Mouse (Mus musculus): ENCODE data around the gene Gm21093. TPM values are rescaled to one million over a fixed set of nuclear protein-coding genes. Genes with fewer than 3 reads are reported as not detected.
"Not testable (repeated sequence)": the region's sequence is repeated elsewhere in the genome, so short reads cannot be mapped to it uniquely, and the experiment has no call there.

Gm21093 gene
- polyA plus RNA-seq (2014; fragmentation: Nextera tagmentation; extraction: Ambion mirVana), result 0.15 and 0.19 TPM in 2 replicates

GRCm38 (mm10) chr4:42034626-42035025, at the start of gene Gm21093:
Gm21093 (minus strand) TSS chr4:42034726.
- H3K4me3 ChIP-seq (ENCODE audit: low read depth, low read length); H3K4me2 ChIP-seq; H3K27me3 ChIP-seq (ENCODE audit: control insufficient read depth, insufficient read depth, low read length); H3K36me3 ChIP-seq (ENCODE audit: control insufficient read depth, insufficient read depth, low read length); H3K4me1 ChIP-seq (ENCODE audit: control insufficient read depth, insufficient read depth, low read length); H3K9ac ChIP-seq (ENCODE audit: low read length); ATAC-seq (ENCODE audit: low FRiP score); DNase-seq (ENCODE audit: low spot score, missing footprints); H3K27ac ChIP-seq (ENCODE audit: low read depth, low read length); H3K9me3 ChIP-seq (ENCODE audit: control insufficient read depth, low read length): not testable (repeated sequence)
- no CpG with 5 or more reads among the region's 8 CpGs for WGBS

Other genes with a start within 250 kb of the Gm21093 start
- gene Gm21541, start 131.1 kb downstream of the Gm21093 start, polyA plus RNA-seq (2014; fragmentation: Nextera tagmentation; extraction: Ambion mirVana), result not detected in 2 replicates
- 2.4 TPM in 2 replicates for gene Gm20878, start 93.2 kb downstream of the Gm21093 start, polyA plus RNA-seq (2014; fragmentation: Nextera tagmentation; extraction: Ambion mirVana)
- gene Fam205a4, start 68.7 kb downstream of the Gm21093 start, polyA plus RNA-seq (2014; fragmentation: Nextera tagmentation; extraction: Ambion mirVana), result 0.06 and 0.14 TPM in 2 replicates
- gene Gm3893, start 56.5 kb upstream of the Gm21093 start, polyA plus RNA-seq (2014; fragmentation: Nextera tagmentation; extraction: Ambion mirVana), result not detected in 2 replicates
- not detected in 2 replicates for gene Gm13304, start 80.1 kb upstream of the Gm21093 start, polyA plus RNA-seq (2014; fragmentation: Nextera tagmentation; extraction: Ambion mirVana)
- gene Gm13306, start 118.7 kb upstream of the Gm21093 start, polyA plus RNA-seq (2014; fragmentation: Nextera tagmentation; extraction: Ambion mirVana), result not detected in 2 replicates
- gene Gm13305, start 133.9 kb upstream of the Gm21093 start, polyA plus RNA-seq (2014; fragmentation: Nextera tagmentation; extraction: Ambion mirVana), result not detected in 2 replicates
- gene Gm10600, start 205.9 kb upstream of the Gm21093 start, polyA plus RNA-seq (2014; fragmentation: Nextera tagmentation; extraction: Ambion mirVana), result not detected in 2 replicates
- not detected in 2 replicates for gene Ccl21b, start 221.0 kb upstream of the Gm21093 start, polyA plus RNA-seq (2014; fragmentation: Nextera tagmentation; extraction: Ambion mirVana)

Data from midbrain, embryonic 11.5 days (tissue).